Mouse (Mus musculus) forebrain, embryonic 12.5 days (tissue): Measurements from ENCODE around the gene Kmt2d. TPM values are rescaled to one million over a fixed set of nuclear protein-coding genes. Genes with fewer than 3 reads are reported as not detected.

Experiments
- ATAC-seq: fragments of 200-750 bp; cut with Nextera tagmentation; 2 replicates; pipeline ENCODE4 v1.8.0; 2017; ENCODE audit warnings: moderate TSS enrichment; ENCODE audit not compliant: low FRiP score
- H3K27ac ChIP-seq: fragments of 300-500 bp; sonication (generic); 2 replicates; pipeline ENCODE4 v1.5.1; 2016; ENCODE audit warnings: mild to moderate bottlenecking
- H3K27me3 ChIP-seq: fragments of 300-500 bp; sonication (generic); 2 replicates; pipeline ENCODE4 v1.6.1; 2016; ENCODE audit warnings: mild to moderate bottlenecking
- H3K36me3 ChIP-seq: fragments of 300-500 bp; sonication (generic); replicated peaks from 2 replicates; pipeline ENCODE4 v1.6.1; 2016; ENCODE audit warnings: mild to moderate bottlenecking
- H3K4me1 ChIP-seq: fragments of 300-500 bp; sonication (generic); 2 replicates; pipeline ENCODE4 v1.6.1; 2016
- H3K4me2 ChIP-seq: fragments of 300-500 bp; sonication (generic); 2 replicates; pipeline ENCODE4 v1.6.1; 2016; ENCODE audit warnings: mild to moderate bottlenecking, moderate library complexity
- H3K4me3 ChIP-seq: fragments of 300-500 bp; sonication (generic); replicated peaks from 2 replicates; pipeline ENCODE4 v1.5.1; 2016; ENCODE audit warnings: mild to moderate bottlenecking
- H3K9ac ChIP-seq: fragments of 300-500 bp; sonication (generic); 2 replicates; pipeline ENCODE4 v1.6.1; 2016; ENCODE audit warnings: mild to moderate bottlenecking
- H3K9me3 ChIP-seq: fragments of 300-500 bp; sonication (generic); 2 replicates; pipeline ENCODE4 v1.6.1; 2016
- WGBS: fragments of 180-500 bp; shearing (Covaris S2); methylation state at CpG from one replicate; pipeline ENCODE4 v1.1.7; 2016; 5-methylcytosine and 5-hydroxymethylcytosine counted together
- polyA plus RNA-seq: library from polyadenylated mRNA; unstranded; fragments of >200 nt; fragmentation: Nextera tagmentation; extraction: Ambion mirVana; gene quantifications from 2 replicates; pipeline ENCODE4 v1.2.1, GENCODE M21; 2016

Gene Kmt2d
- polyA plus RNA-seq, 1 experiment from 2014 or later: 12.5 TPM

DNA sequence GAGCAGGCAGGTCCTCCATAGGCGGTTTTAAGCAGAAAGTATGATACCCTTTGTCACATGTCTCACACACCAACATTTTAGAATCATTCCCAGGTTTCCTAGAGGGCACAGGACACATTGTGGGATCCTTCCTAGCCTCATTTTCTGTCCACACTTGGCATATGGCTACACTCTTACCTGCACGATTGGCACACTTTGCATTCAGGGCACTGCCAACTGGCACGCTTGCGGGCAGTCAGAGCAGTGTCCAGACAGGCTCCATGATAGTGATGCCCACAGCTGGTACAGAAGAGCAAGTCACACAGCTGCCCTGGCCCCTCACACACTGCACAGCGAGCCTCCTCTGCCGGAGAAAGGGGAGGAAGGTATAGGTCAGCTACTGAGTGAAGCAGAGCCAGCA lies 6.1 kb downstream of the Kmt2d start:
- Histone ChIP-seq H3K9ac (no peak overlapping the region), H3K4me2 (no peak overlapping the region), H3K36me3 (peaks cover 70% of the 10 kb centered on the region), H3K9me3 (no peaks in the 10 kb centered on the region), H3K27ac (no peak overlapping the region), H3K4me3 (no peak overlapping the region), H3K27me3 (no peaks in the 10 kb centered on the region), H3K4me1 (peaks cover 30% of the 10 kb centered on the region)
- WGBS: 97% methylated on average over 6 of the region's 6 CpGs
- no peak for ATAC-seq

DNA sequence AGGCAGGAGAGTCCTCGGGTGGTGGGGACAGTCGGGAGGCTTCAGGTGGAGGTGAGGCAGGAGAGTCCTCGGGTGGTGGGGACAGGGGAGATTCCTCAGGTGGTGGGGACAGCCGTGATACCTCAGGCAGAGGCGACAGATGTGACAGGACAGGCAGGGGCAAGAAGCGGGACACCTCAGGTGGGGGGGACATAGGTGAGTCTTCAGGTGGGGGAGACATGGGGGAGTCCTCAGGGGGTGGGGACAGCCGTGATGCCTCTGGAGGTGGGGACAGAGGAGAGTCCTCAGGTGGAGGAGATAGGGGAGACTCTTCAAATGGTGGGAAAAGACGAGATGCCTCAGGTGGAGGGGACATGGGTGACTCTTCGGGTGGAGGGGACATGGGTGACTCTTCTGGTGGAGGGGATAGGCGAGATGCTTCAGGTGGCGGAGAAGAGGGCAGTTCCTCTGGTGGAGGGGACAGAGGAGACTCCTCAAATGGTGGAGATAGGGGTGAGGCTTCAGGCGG lies 7.5 kb downstream of the Kmt2d start:
- ATAC-seq: no peak
- WGBS: 91% methylated on average over 12 of the region's 12 CpGs
- H3K9ac ChIP-seq: no peak overlapping the region

GRCm38 (mm10) chr15:98861701-98862410 lies 9.1 kb downstream of the Kmt2d start:
- Histone ChIP-seq H3K27ac (no peak overlapping the region), H3K4me3 (no peak overlapping the region), H3K36me3 (peaks cover 99% of the 10 kb centered on the region), H3K27me3 (no peaks in the 10 kb centered on the region), H3K9me3 (no peaks in the 10 kb centered on the region), H3K4me1 (no peaks in the 10 kb centered on the region), H3K4me2 (no peak overlapping the region), H3K9ac (no peak overlapping the region)
- WGBS: 89% methylated on average over 21 of the region's 21 CpGs
- ATAC-seq: no peak

More for the DNA sequence above, 7.5 kb downstream of the Kmt2d start:
- no peak overlapping the region for H3K27ac ChIP-seq
- H3K4me3 ChIP-seq: no peak overlapping the region
- no peaks in the 10 kb centered on the region for H3K27me3 ChIP-seq
- H3K4me2 ChIP-seq: no peak overlapping the region
- H3K9me3 ChIP-seq: no peaks in the 10 kb centered on the region
- H3K4me1 ChIP-seq: peaks cover 16% of the 10 kb centered on the region
- peaks cover 83% of the 10 kb centered on the region for H3K36me3 ChIP-seq

DNA sequence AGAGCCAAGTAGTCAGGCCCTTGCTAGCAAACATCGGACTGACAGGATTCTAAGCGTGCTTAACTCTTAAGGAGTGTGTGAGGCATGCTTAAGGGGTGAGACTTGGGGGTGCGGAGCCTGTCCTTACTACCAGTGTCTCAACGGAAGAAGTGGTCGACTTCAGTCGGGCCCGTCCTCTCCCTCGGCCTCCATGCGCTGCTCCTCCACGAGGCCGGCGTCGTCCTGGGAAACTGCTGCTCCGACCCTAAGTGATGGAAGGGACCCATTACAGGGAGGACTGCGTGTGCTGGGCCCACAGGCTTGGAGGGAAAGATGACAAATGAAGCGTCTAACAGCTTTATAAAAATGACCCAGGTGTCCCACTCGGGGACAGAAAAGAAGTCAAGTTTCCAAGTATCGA lies 10.1 kb downstream of the Kmt2d start:
- H3K36me3 ChIP-seq: peaks cover 99% of the 10 kb centered on the region
- no peak overlapping the region for H3K9ac ChIP-seq
- no peak for ATAC-seq
- H3K4me2 ChIP-seq: no peak overlapping the region
- no peaks in the 10 kb centered on the region for H3K9me3 ChIP-seq
- H3K4me3 ChIP-seq: no peak overlapping the region
- H3K4me1 ChIP-seq: no peaks in the 10 kb centered on the region
- WGBS: 96% methylated on average over 18 of the region's 18 CpGs
- no peaks in the 10 kb centered on the region for H3K27me3 ChIP-seq
- H3K27ac ChIP-seq: no peak overlapping the region

DNA sequence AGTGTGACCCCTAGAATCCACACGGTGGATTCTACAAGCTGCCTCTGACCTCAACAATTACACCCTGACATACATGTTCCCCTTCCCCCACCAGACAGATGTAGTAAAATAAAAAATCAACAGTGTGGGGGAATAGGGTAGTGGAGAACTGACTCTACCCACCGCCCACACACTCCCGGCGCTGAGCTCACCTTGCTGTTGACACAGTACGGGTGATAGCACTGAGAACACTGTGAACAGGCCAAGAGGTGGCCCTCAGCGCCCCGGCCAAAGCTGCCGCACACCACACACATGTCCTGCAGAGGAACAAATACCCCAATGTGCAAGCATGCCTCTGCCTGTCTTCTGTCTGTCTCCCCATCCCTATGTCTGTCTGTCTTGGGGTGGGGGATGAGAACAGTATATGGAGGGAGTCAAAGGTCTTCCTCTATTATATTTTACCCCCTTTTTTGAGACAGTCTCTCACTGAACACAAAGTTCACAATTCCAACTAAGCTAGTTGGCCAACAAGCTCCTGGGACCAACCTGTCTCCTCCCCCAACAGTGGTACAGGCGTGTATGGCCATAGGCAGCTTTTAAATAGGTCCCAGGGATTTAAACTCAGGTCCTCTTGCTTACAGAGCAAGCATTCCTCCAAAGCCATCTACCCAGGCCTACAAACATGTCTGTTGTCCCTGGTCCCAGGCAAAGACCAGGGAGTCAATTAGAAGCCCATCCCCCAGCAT lies 11.5 kb downstream of the Kmt2d start:
- Histone ChIP-seq H3K36me3 (peaks cover 99% of the 10 kb centered on the region), H3K27ac (no peak overlapping the region), H3K9ac (no peak overlapping the region), H3K9me3 (no peaks in the 10 kb centered on the region), H3K4me2 (no peak overlapping the region), H3K4me1 (no peaks in the 10 kb centered on the region), H3K27me3 (no peaks in the 10 kb centered on the region), H3K4me3 (no peak overlapping the region)
- 85% methylated on average over 9 of the region's 9 CpGs for WGBS
- ATAC-seq: no peak

GRCm38 (mm10) chr15:98854214-98854613 lies 16.8 kb downstream of the Kmt2d start:
- ATAC-seq: no peak
- 93% methylated on average over 16 of the region's 16 CpGs for WGBS
- H3K9me3 ChIP-seq: no peaks in the 10 kb centered on the region
- no peak overlapping the region for H3K9ac ChIP-seq
- H3K27me3 ChIP-seq: no peaks in the 10 kb centered on the region
- H3K4me3 ChIP-seq: no peak overlapping the region
- H3K4me2 ChIP-seq: no peak overlapping the region
- H3K36me3 ChIP-seq: peaks cover 99% of the 10 kb centered on the region
- no peak overlapping the region for H3K27ac ChIP-seq
- no peaks in the 10 kb centered on the region for H3K4me1 ChIP-seq

GRCm38 (mm10) chr15:98853161-98853937 lies 17.7 kb downstream of the Kmt2d start:
- no peak overlapping the region for H3K4me3 ChIP-seq
- H3K27me3 ChIP-seq: no peaks in the 10 kb centered on the region
- H3K36me3 ChIP-seq: peaks cover 100% of the 10 kb centered on the region
- H3K9ac ChIP-seq: no peak overlapping the region
- H3K4me1 ChIP-seq: no peaks in the 10 kb centered on the region
- H3K27ac ChIP-seq: no peak overlapping the region
- no peaks in the 10 kb centered on the region for H3K9me3 ChIP-seq
- no peak for ATAC-seq
- H3K4me2 ChIP-seq: no peak overlapping the region
- 94% methylated on average over 27 of the region's 28 CpGs for WGBS

GRCm38 (mm10) chr15:98852733-98853132 lies 18.3 kb downstream of the Kmt2d start:
- ATAC-seq: no peak
- 92% methylated on average over 9 of the region's 9 CpGs for WGBS
- Histone ChIP-seq H3K27ac (no peak overlapping the region), H3K36me3 (peaks cover 96% of the 10 kb centered on the region), H3K4me1 (no peaks in the 10 kb centered on the region), H3K4me3 (no peak overlapping the region), H3K9ac (no peak overlapping the region), H3K4me2 (no peak overlapping the region), H3K27me3 (no peaks in the 10 kb centered on the region), H3K9me3 (no peaks in the 10 kb centered on the region)

DNA sequence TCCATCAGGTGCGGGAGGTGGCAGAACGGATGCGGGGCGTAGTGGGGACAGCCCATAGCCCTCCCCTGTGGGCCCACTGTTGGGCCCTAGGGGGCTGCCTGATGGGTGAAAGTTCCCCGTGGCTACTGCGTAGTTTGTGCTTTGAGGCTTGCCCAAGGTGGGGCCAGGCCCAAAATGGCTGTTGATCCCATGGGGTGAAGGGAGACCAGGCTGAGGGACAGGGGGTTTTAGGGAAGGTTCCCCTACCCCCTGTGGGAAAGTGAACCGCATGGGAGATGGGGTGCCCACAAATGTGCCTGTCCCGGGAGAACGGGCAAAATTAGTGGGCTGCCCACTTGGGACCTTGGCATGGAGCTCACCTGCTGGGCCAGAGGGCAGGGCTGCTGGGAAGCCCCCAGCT lies 18.9 kb downstream of the Kmt2d start:
- 93% methylated on average over 9 of the region's 9 CpGs for WGBS
- no peaks in the 10 kb centered on the region for H3K27me3 ChIP-seq
- no peak for ATAC-seq
- H3K4me3 ChIP-seq: no peak overlapping the region
- peaks cover 96% of the 10 kb centered on the region for H3K36me3 ChIP-seq
- H3K9ac ChIP-seq: no peak overlapping the region
- H3K27ac ChIP-seq: no peak overlapping the region
- no peaks in the 10 kb centered on the region for H3K4me1 ChIP-seq
- no peaks in the 10 kb centered on the region for H3K9me3 ChIP-seq
- H3K4me2 ChIP-seq: no peak overlapping the region

- ATAC-seq: no peak
- H3K9me3 ChIP-seq: no peaks in the 10 kb centered on the region
- no peak overlapping the region for H3K4me2 ChIP-seq
- WGBS: 94% methylated on average over 21 of the region's 21 CpGs
- no peaks in the 10 kb centered on the region for H3K4me1 ChIP-seq
- no peak overlapping the region for H3K9ac ChIP-seq
- no peaks in the 10 kb centered on the region for H3K27me3 ChIP-seq
- no peak overlapping the region for H3K27ac ChIP-seq
- H3K36me3 ChIP-seq: peaks cover 96% of the 10 kb centered on the region
- H3K4me3 ChIP-seq: no peak overlapping the region
These were observed 19.7 kb downstream of the Kmt2d start for GRCm38 (mm10) chr15:98851229-98851818.

- no peaks in the 10 kb centered on the region for H3K27me3 ChIP-seq
- no peak overlapping the region for H3K9ac ChIP-seq
- no peaks in the 10 kb centered on the region for H3K4me1 ChIP-seq
- H3K27ac ChIP-seq: no peak overlapping the region
- H3K4me3 ChIP-seq: no peak overlapping the region
- H3K36me3 ChIP-seq: peaks cover 96% of the 10 kb centered on the region
- no peak overlapping the region for H3K4me2 ChIP-seq
- WGBS: 93% methylated on average over 14 of the region's 14 CpGs
- no peak for ATAC-seq
- no peaks in the 10 kb centered on the region for H3K9me3 ChIP-seq
These were observed 20.3 kb downstream of the Kmt2d start for GRCm38 (mm10) chr15:98850668-98851067.

GRCm38 (mm10) chr15:98849956-98850600 lies 20.9 kb downstream of the Kmt2d start:
- no peaks in the 10 kb centered on the region for H3K9me3 ChIP-seq
- 92% methylated on average over 16 of the region's 16 CpGs for WGBS
- H3K36me3 ChIP-seq: peaks cover 96% of the 10 kb centered on the region
- no peak overlapping the region for H3K9ac ChIP-seq
- H3K27me3 ChIP-seq: no peaks in the 10 kb centered on the region
- no peak overlapping the region for H3K27ac ChIP-seq
- no peak for ATAC-seq
- no peak overlapping the region for H3K4me3 ChIP-seq
- no peak overlapping the region for H3K4me2 ChIP-seq
- no peaks in the 10 kb centered on the region for H3K4me1 ChIP-seq
